Mouse (Mus musculus): Measurements from ENCODE around the gene Vgf. TPM values are rescaled to one million over a fixed set of nuclear protein-coding genes. Genes with fewer than 3 reads are reported as not detected.
A peak's percentile ranks its signal among the peaks of the same experiment; 100 is the strongest.

Gene Vgf
- polyA plus RNA-seq, 1 experiment from 2014 or later: 0.18 TPM

DNA sequence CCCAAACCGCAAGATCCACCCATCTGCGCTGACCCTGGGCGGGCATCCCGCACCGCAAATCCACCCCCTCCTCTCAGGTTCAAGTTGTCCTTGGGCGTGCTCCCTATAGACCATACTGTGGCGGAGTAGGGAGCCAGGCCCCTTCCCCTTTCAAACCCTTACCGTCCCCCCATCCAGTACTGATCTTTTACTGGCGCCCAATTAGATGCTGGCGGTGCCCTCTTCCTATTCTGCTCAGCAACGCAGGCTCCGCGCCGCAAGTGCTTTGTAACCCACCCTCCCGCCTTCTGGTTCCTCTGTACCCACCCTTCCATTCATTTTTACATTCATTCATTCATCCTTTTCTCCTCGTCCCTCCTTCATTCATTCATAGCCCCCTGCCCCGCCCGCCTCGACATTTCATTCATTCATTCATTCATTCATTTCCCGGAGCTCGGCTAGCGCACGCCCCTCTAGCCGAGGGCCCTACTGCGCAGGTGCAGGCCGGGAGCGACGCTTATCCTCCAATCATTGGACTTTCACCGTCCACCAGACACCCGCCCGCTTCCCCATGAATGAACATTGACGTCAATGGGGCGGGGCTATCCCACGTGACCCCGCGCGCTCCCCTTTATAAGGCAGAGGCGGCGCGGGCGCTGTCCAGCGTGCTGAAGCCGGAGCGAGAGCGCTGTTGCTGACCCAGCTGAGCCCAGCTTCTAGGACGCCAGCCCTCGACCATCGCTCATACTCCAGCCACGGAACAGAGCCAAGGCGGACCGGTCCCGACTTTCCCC lies 3.6 kb downstream of the Vgf start:
- peak; percentile 90 for DNase-seq (ENCODE audit: low spot score)

DNA sequence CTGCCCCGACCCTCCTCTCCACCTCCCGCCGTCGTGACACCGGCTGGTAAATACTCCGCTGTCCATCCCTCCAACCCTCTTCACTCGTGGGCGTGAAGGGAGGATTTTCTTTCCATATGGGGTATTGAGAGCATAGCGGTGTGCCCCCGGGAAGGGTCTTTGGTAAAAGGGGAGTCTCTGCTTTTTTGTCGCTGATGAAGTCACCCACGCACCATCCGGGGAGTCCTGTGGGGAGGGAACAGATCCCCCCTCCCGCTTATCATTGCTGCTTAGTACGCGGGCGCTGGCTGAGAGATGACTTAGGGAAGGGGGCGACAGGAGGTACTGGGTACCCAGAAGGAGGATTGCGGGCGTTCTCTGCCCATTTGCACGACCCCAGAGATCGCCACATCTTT lies 4.2 kb downstream of the Vgf start:
- no peak for DNase-seq (ENCODE audit: low spot score)

- DNase-seq (ENCODE audit: low spot score): no peak
Observed at GRCm38 (mm10) chr5:137031076-137032032, 5.2 kb downstream of the Vgf start.

GRCm38 (mm10) chr5:137032033-137032421 lies 5.8 kb downstream of the Vgf start:
- no peak for DNase-seq (ENCODE audit: low spot score)

DNA sequence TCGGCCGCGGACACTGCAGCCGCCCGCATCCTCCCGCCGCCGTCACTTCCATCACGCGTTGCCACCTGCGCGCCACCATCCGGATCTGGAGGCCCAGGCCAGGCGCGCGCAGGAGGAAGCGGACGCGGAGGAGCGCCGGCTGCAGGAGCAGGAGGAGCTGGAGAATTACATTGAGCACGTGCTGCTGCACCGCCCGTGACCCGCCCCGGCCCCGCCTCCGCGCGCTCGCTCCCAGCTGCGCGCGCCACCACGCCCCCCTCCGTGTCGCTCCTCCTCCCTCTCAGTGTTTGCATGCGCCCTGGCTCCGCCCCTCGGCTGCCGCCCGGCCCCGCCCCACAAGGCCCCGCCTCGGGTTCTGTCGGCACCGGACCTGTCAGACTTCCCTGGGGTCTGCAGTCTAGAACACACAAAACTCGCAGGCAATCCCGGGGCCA lies 6.5 kb downstream of the Vgf start:
- peak; percentile 88 for DNase-seq (ENCODE audit: low spot score)

DNA sequence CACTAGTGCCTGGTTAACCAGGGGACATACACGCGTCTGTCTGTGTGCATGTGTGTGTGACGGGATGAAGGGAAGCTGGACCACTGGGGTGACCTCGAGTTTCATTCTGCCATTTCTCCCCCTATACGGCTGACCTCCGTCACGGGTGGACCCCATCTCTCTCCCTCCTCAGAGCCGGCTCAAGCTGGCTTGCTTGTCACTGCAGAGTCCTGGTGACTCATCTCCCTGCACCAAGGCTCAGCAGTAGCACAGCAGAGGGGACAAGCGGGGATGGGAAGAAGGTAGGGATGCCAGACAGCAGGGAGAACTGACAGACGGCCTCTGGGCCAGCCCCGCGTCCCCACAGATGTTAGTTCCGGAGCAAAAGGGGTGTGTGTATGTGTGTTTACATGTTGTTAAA lies 10.0 kb downstream of the Vgf start:
- no peak for DNase-seq (ENCODE audit: low spot score)

- no peak for DNase-seq (ENCODE audit: low spot score)
Observed at GRCm38 (mm10) chr5:137039453-137039852, 13.3 kb downstream of the Vgf start.

DNA sequence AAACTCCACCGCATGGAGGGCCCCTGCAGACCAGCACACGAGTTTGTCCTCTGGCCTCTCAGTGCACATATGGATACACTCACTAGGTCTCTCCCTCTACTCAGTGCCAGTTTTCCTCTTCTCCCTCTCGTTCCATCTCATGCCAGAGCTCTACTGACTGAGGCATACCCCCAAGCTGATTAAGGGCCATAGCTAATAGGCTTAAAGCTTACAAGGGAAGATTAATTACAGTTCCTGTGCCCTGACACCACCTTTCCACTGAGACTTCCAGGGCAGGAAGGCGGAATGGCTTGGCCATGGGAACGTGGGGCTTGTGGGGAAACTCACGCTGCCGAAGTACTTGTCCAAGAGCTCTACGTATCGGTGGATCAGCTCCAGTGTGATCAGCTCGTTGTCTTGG lies 15.2 kb downstream of the Vgf start:
- DNase-seq (ENCODE audit: low spot score): no peak

- DNase-seq (ENCODE audit: low spot score): no peak
Observed at GRCm38 (mm10) chr5:137043997-137044396, 17.8 kb downstream of the Vgf start.

- peak; percentile 99 for DNase-seq (ENCODE audit: low spot score)
Observed at GRCm38 (mm10) chr5:137045402-137046323, 19.5 kb downstream of the Vgf start, which contains the start of gene Ap1s1. Gene Ap1s1, minus strand, starts transcription at chr5:137046135.

- DNase-seq (ENCODE audit: low spot score): no peak
Observed at GRCm38 (mm10) chr5:137046324-137046718, 20.1 kb downstream of the Vgf start.

- DNase-seq (ENCODE audit: low spot score): no peak
Observed at GRCm38 (mm10) chr5:137046991-137047390, 20.8 kb downstream of the Vgf start.

GRCm38 (mm10) chr5:137051125-137051524 lies 24.9 kb downstream of the Vgf start:
- DNase-seq (ENCODE audit: low spot score): no peak

GRCm38 (mm10) chr5:137051914-137052505 lies 25.8 kb downstream of the Vgf start:
- no peak for DNase-seq (ENCODE audit: low spot score)

- DNase-seq (ENCODE audit: low spot score): no peak
Observed at GRCm38 (mm10) chr5:137054299-137054698, 28.1 kb downstream of the Vgf start.

DNA sequence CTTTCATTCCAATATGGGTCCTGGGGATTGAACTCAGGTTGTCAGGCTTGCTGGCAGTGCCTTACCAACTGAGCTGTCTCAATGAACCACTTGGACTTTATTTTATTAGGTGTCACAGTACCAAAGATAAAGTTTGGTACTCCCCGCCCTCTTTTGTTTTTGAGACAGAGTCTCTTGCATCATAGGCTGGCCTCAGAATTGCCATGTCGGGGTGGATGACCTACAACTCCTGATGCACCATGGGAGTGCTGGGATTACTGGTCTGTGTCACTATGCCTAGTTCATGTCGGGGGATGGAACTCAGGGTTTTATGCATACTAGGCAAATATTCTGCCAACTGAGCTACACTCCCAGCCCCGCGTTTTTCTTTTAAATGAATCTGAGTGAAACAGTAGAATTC lies 28.7 kb downstream of the Vgf start:
- DNase-seq (ENCODE audit: low spot score): no peak

DNA sequence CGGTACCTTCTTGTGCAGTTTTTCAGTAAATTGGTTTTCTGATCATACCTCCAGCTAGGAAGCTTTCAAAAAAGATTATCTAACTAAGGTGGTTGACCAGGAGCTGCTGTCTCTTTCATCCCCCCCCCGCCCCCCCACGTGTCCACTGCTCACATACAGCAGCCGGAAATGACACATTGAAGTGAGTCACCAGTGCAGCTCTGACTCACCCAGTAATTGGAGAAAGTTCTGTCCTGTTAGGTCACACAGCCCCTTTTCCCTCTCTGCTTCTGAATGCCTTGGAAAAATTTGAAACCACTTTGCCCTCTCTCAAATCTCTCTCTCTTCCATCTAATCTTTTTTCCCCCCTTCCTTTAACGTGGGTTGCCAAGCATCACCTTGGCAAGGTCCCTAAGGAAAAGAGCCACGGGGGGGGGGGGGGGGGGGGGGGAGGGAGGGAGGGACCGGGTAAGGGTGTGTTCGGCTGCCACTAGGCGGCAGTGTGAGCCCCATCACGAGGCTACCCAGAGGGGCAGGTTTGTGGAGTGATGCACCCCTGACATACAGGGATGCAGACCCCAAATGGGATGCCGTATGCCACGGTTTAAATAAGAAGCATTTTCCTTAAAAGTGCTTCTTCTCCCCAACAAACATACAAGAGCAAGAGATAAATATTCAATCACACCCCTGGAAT lies 35.8 kb downstream of the Vgf start:
- DNase-seq (ENCODE audit: low spot score): peak; percentile 30

GRCm38 (mm10) chr5:137062601-137063000 lies 36.4 kb downstream of the Vgf start:
- DNase-seq (ENCODE audit: low spot score): no peak

DNA sequence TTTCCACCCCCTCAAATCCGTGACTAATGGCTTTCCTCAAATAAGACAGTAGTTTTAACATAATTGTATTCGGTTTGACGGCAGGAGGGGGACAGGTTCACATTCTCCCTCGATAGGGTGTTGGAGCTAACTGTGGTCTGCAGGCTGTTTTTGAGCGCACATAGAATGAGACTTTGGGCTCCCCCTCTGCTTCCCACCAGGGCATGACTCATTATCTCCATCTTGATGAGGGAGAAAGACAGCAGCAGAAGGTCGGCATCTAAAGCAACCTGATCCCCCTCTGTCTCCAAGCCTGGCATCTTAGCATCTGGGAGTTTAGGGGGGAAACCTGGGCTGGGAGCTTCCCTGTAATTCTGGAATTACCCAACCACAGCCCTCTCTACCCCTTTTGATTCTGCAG lies 39.3 kb downstream of the Vgf start:
- DNase-seq (ENCODE audit: low spot score): no peak

DNA sequence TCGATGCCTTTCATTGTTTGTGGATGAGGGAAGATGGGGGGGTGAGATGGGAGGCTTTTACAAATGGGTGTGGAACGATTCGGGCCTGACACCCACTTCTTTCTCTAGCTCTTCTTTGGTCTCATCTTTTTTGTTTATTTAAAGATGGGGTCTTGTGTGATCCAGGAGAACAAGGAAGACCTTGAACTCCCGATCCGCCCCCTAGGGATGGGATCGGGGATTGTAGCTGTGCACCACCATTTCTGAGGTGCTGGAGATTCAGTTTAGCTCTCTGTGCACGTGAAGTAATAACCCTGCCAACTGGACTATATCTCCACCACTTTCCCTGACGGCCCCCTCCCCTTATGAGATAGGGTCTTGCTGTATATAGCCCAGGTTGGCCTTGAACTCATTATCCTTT lies 39.7 kb downstream of the Vgf start:
- DNase-seq (ENCODE audit: low spot score): no peak

All from thymus, postnatal 0 days (tissue).